ENCODE assay signal across 13 mouse cellular contexts in the genomic region with DNA sequence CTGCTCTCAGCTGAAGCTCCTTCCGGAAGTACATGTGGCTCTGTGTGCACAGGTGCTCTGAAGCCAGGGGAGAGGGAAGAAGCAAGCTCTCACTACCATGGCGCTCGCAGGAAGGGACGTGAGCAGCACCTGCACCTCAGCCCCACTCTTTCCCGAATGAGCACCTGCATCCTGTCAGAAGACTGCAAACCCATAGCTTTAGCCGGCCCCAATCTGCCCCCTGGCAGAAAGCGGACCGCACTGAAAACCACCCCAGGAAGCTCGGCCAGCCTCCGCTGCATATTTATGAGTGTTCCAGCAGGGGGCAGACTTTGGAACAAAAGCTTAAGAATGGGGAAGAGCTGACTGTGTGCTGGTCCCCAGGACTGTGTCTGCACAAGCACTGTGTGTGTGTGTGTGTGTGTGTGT. TPM values are rescaled to one million over a fixed set of nuclear protein-coding genes. Genes with fewer than 3 reads are reported as not detected.
A peak's percentile ranks its signal among the peaks of the same experiment; 100 is the strongest.
DNase-seq lines count a peak whose midpoint lies in the region; ATAC-seq lines count a peak whose summit lies in the region.
"Had no signal": no experiment of that assay in that cellular context is flagged by ENCODE, and none has a peak within 500 bp of the region (broad histone marks: within the 10 kb centered on the region; RNA-seq: fewer than 3 reads in every experiment).

No protein-coding gene starts in this region.

- no peak overlapping the region for H3K9ac ChIP-seq in lung, embryonic 16.5 days (ENCODE audit: low read length)
- H3K9ac ChIP-seq: heart, embryonic 15.5 days; limb, embryonic 12.5 days had no signal

- no peaks in the 10 kb centered on the region for H3K27me3 ChIP-seq in lung, embryonic 16.5 days (ENCODE audit: control insufficient read depth, insufficient read depth, low read depth, low read length)
- H3K27me3 ChIP-seq: heart, embryonic 15.5 days; limb, embryonic 12.5 days; Patski had no signal

- no peak overlapping the region for H3K4me2 ChIP-seq in lung, embryonic 16.5 days (ENCODE audit: low read depth, low read length)
- H3K4me2 ChIP-seq: heart, embryonic 15.5 days; limb, embryonic 12.5 days had no signal

- ATAC-seq in lung, embryonic 16.5 days (ENCODE audit: low read depth) = 0 out of 2 replicates have a peak, but pooled peaks have one; percentile 36
- ATAC-seq in granulocyte monocyte progenitor cell, adult 5-6 weeks (replicated peaks; ENCODE audit: poor library complexity, severe bottlenecking) = peak; percentile 67
- ATAC-seq: Patski had no signal

- peak; percentile 47 for DNase-seq in embryo, embryonic 10.5 days (ENCODE audit: low spot score)
- no peak for DNase-seq in embryo, embryonic 9.5 days (ENCODE audit: extremely low spot score)
- no peak for DNase-seq in lung, postnatal 25 days (ENCODE audit: low spot score)
- DNase-seq in thymus, postnatal 0 days (ENCODE audit: low spot score) = peak; percentile 93
- DNase-seq in urinary bladder, postnatal 36 days (ENCODE audit: low spot score in 2 of 2) = no peak
- no peak for DNase-seq in gastrocnemius, postnatal 4 days (ENCODE audit: low spot score in 2 of 2)

- H3K9me3 ChIP-seq in lung, embryonic 16.5 days (ENCODE audit: control insufficient read depth, low read length) = no peaks in the 10 kb centered on the region
- H3K9me3 ChIP-seq: heart, embryonic 15.5 days; limb, embryonic 12.5 days had no signal

- H3K4me3 ChIP-seq in lung, embryonic 16.5 days (ENCODE audit: low read length) = no peak overlapping the region
- H3K4me3 ChIP-seq: heart, embryonic 15.5 days; limb, embryonic 12.5 days had no signal

- H3K36me3 ChIP-seq in lung, embryonic 16.5 days (ENCODE audit: control insufficient read depth, insufficient read depth, low read length) = no peaks in the 10 kb centered on the region

- 52% methylated on average over 10 of the region's 10 CpGs for WGBS in lung, embryonic 16.5 days

- H3K4me1 ChIP-seq in lung, embryonic 16.5 days (replicated peaks; ENCODE audit: control insufficient read depth, insufficient read depth, low read length) = peaks cover 5% of the 10 kb centered on the region
- H3K4me1 ChIP-seq: heart, embryonic 15.5 days; limb, embryonic 12.5 days had no signal

- no peak overlapping the region for H3K27ac ChIP-seq in lung, embryonic 16.5 days (ENCODE audit: low read length)
- H3K27ac ChIP-seq: heart, embryonic 15.5 days; limb, embryonic 12.5 days had no signal

RNA-seq across cellular contexts. Expression of gene Ankrd60, which starts 17.2 kb away (rescaled TPM):
- not detected in 2 replicates for polyA plus RNA-seq in lung, embryonic 16.5 days (2015; fragmentation: Nextera tagmentation; extraction: Ambion mirVana)
- total RNA-seq in granulocyte monocyte progenitor cell, adult 5-6 weeks (2014; fragmentation: Nextera tagmentation) = not detected in 2 replicates
- not detected in 2 replicates for total RNA-seq in granulocyte monocyte progenitor cell, adult 5-6 weeks (2017)
- 0.30 TPM in 1 of 2 replicates, not detected in the other for polyA plus RNA-seq in thymus, postnatal 0 days (2015; fragmentation: Nextera tagmentation; extraction: Ambion mirVana)
- total RNA-seq in gastrocnemius, postnatal 4 days (2021) = not detected
- total RNA-seq: common myeloid progenitor, adult 5-6 weeks had no signal
- polyA plus RNA-seq: heart, embryonic 15.5 days; limb, embryonic 12.5 days; neural tube, embryonic 14.5 days; Patski had no signal

Comparison
In these comparisons a context has a peak if more than half of its experiments do, and no peak if none do; other contexts are left out.
1. DNase-seq: peak in embryo, embryonic 10.5 days (single experiment) and thymus, postnatal 0 days (single experiment); none in embryo, embryonic 9.5 days (single experiment), lung, postnatal 25 days (single experiment), urinary bladder, postnatal 36 days (0 of 2) and gastrocnemius, postnatal 4 days (0 of 2).